Mouse (Mus musculus) heart, embryonic 16.5 days (tissue): Measurements from ENCODE around the gene A030005L19Rik. TPM values are rescaled to one million over a fixed set of nuclear protein-coding genes. Genes with fewer than 3 reads are reported as not detected.
"Not testable (repeated sequence)": the region's sequence is repeated elsewhere in the genome, so short reads cannot be mapped to it uniquely, and the experiment has no call there.

Experiments
- ATAC-seq: fragments of 200-750 bp; cut with Nextera tagmentation; replicated peaks from 2 replicates; pipeline ENCODE4 v1.8.0; 2017; ENCODE audit warnings: moderate number of reproducible peaks; ENCODE audit not compliant: insufficient read depth, low FRiP score; ENCODE audit errors: extremely low read depth
- H3K27ac ChIP-seq: fragments of 300-500 bp; sonication (generic); 2 replicates; pipeline ENCODE4 v1.5.1; 2014; ENCODE audit warnings: mild to moderate bottlenecking, low read length, control low read depth, moderate library complexity
- H3K27me3 ChIP-seq: fragments of 300-500 bp; sonication (generic); 2 replicates; pipeline ENCODE4 v1.6.1; 2014; ENCODE audit warnings: low read length, mixed read lengths; ENCODE audit not compliant: control insufficient read depth, insufficient read depth
- H3K36me3 ChIP-seq: fragments of 300-500 bp; sonication (generic); 2 replicates; pipeline ENCODE4 v1.6.1; 2014; ENCODE audit not compliant: control insufficient read depth, insufficient read depth
- H3K4me1 ChIP-seq: fragments of 300-500 bp; sonication (generic); 2 replicates; pipeline ENCODE4 v1.6.1; 2014; ENCODE audit warnings: low read length, mixed read lengths; ENCODE audit not compliant: control insufficient read depth, insufficient read depth
- H3K4me2 ChIP-seq: fragments of 300-500 bp; sonication (generic); 2 replicates; pipeline ENCODE4 v1.6.1; 2014; ENCODE audit warnings: low read depth, mild to moderate bottlenecking, control low read depth, low read length
- H3K4me3 ChIP-seq: fragments of 300-500 bp; sonication (generic); 2 replicates; pipeline ENCODE4 v1.5.1; 2014; ENCODE audit warnings: mild to moderate bottlenecking, control low read depth, low read length
- H3K9ac ChIP-seq: fragments of 300-500 bp; sonication (generic); 2 replicates; pipeline ENCODE4 v1.6.1; 2014; ENCODE audit warnings: low read length, control low read depth
- H3K9me3 ChIP-seq: fragments of 300-500 bp; sonication (generic); replicated peaks from 2 replicates; pipeline ENCODE4 v1.6.1; 2016; ENCODE audit warnings: low read length; ENCODE audit not compliant: control insufficient read depth
- WGBS: fragments of 180-500 bp; shearing (Covaris S2); extraction: QIAGEN DNeasy Blood & Tissue Kit; methylation state at CpG from one replicate; pipeline ENCODE4 v1.1.7; 2014; 5-methylcytosine and 5-hydroxymethylcytosine counted together
- polyA plus RNA-seq: library from polyadenylated mRNA; unstranded; fragments of >200 nt; fragmentation: Nextera tagmentation; extraction: Ambion mirVana; gene quantifications from 2 replicates; pipeline ENCODE4 v1.2.1, GENCODE M21; 2015

Gene A030005L19Rik
- polyA plus RNA-seq, 1 experiment from 2014 or later: not detected

GRCm38 (mm10) chr1:82924650-82925049 lies 11.5 kb downstream of the A030005L19Rik start, which contains the start of gene A030014E15Rik:
TSS of gene A030014E15Rik (plus strand) at chr1:82924917.
- no peaks in the 10 kb centered on the region for H3K36me3 ChIP-seq
- no peaks in the 10 kb centered on the region for H3K9me3 ChIP-seq
- H3K9ac ChIP-seq: no peak within 1 kb of the TSS
- H3K4me2 ChIP-seq: no peak within 1 kb of the TSS
- no peak within 1 kb of the TSS for H3K27ac ChIP-seq
- ATAC-seq: no peak
- no peaks in the 10 kb centered on the region for H3K27me3 ChIP-seq
- no peaks in the 10 kb centered on the region for H3K4me1 ChIP-seq
- WGBS: 82% methylated on average over 6 of the region's 6 CpGs
- H3K4me3 ChIP-seq: no peak within 1 kb of the TSS

- H3K4me3 ChIP-seq, ATAC-seq, H3K4me2 ChIP-seq, H3K9me3 ChIP-seq, H3K27ac ChIP-seq, H3K27me3 ChIP-seq, H3K36me3 ChIP-seq, H3K4me1 ChIP-seq, H3K9ac ChIP-seq: not testable (repeated sequence)
- 91% methylated on average over 3 of the region's 3 CpGs for WGBS
Observed at GRCm38 (mm10) chr1:82930558-82930957, 17.4 kb downstream of the A030005L19Rik start.

GRCm38 (mm10) chr1:82931326-82931725 lies 18.2 kb downstream of the A030005L19Rik start, which contains the start of gene Gm6217:
TSS of gene Gm6217 (minus strand) at chr1:82931399.
- no CpG with 5 or more reads among the region's 6 CpGs for whole genome bisulfite sequencing
- not testable (repeated sequence) for ATAC-seq

GRCm38 (mm10) chr1:82938666-82939065 lies 25.5 kb downstream of the A030005L19Rik start:
- 90% methylated on average over 5 of the region's 5 CpGs for WGBS
- Histone ChIP-seq H3K9me3 (peaks cover 11% of the 10 kb centered on the region), H3K4me2 (no peak overlapping the region), H3K9ac (no peak overlapping the region), H3K36me3 (no peaks in the 10 kb centered on the region), H3K4me3 (no peak overlapping the region), H3K27me3 (no peaks in the 10 kb centered on the region), H3K4me1 (no peaks in the 10 kb centered on the region), H3K27ac (no peak overlapping the region)
- no peak for ATAC-seq

More at GRCm38 (mm10) chr1:82931326-82931725, 18.2 kb downstream of the A030005L19Rik start, which contains the start of gene Gm6217:
- H3K9ac ChIP-seq, H3K9me3 ChIP-seq, H3K27me3 ChIP-seq, H3K4me3 ChIP-seq, H3K36me3 ChIP-seq, H3K4me2 ChIP-seq, H3K4me1 ChIP-seq, H3K27ac ChIP-seq: not testable (repeated sequence)

GRCm38 (mm10) chr1:82942505-82942904 lies 29.4 kb downstream of the A030005L19Rik start:
- H3K4me1 ChIP-seq, ATAC-seq: not testable (repeated sequence)
- 80% methylated on average over 1 of the region's 2 CpGs for WGBS

GRCm38 (mm10) chr1:82943295-82943694 lies 30.2 kb downstream of the A030005L19Rik start, which contains the start of gene A030003K21Rik:
TSS of gene A030003K21Rik (minus strand) at chr1:82943388.
- not testable (repeated sequence) for H3K36me3 ChIP-seq, H3K4me1 ChIP-seq, H3K9ac ChIP-seq, H3K4me2 ChIP-seq, H3K27ac ChIP-seq, H3K27me3 ChIP-seq, ATAC-seq, H3K4me3 ChIP-seq
- H3K9me3 ChIP-seq: peaks cover 11% of the 10 kb centered on the region; the same call in 1 of the 2 replicates
- no CpG with 5 or more reads among the region's 6 CpGs for WGBS

More at GRCm38 (mm10) chr1:82942505-82942904, 29.4 kb downstream of the A030005L19Rik start:
- not testable (repeated sequence) for H3K4me2 ChIP-seq, H3K27ac ChIP-seq, H3K36me3 ChIP-seq, H3K9ac ChIP-seq, H3K27me3 ChIP-seq, H3K4me3 ChIP-seq
- peaks cover 11% of the 10 kb centered on the region; the same call in 1 of the 2 replicates for H3K9me3 ChIP-seq

- H3K4me1 ChIP-seq: not testable (repeated sequence)
- WGBS: 100% methylated on average over 2 of the region's 2 CpGs
Observed at GRCm38 (mm10) chr1:82946029-82946428, 32.9 kb downstream of the A030005L19Rik start.

GRCm38 (mm10) chr1:82948601-82949000 lies 35.5 kb downstream of the A030005L19Rik start:
- no peaks in the 10 kb centered on the region for H3K36me3 ChIP-seq
- H3K9ac ChIP-seq: no peak overlapping the region
- H3K4me3 ChIP-seq: no peak overlapping the region
- H3K4me2 ChIP-seq: no peak overlapping the region
- no peaks in the 10 kb centered on the region for H3K27me3 ChIP-seq
- no peak for ATAC-seq
- H3K9me3 ChIP-seq: no peaks in the 10 kb centered on the region
- 86% methylated on average over 2 of the region's 2 CpGs for WGBS
- H3K27ac ChIP-seq: no peak overlapping the region
- H3K4me1 ChIP-seq: no peaks in the 10 kb centered on the region

More at GRCm38 (mm10) chr1:82946029-82946428, 32.9 kb downstream of the A030005L19Rik start:
- not testable (repeated sequence) for H3K9me3 ChIP-seq, H3K4me3 ChIP-seq, H3K27me3 ChIP-seq, ATAC-seq, H3K4me2 ChIP-seq, H3K27ac ChIP-seq, H3K9ac ChIP-seq, H3K36me3 ChIP-seq

- H3K4me3 ChIP-seq, H3K27me3 ChIP-seq, H3K27ac ChIP-seq, H3K9me3 ChIP-seq, H3K4me2 ChIP-seq, H3K4me1 ChIP-seq, H3K36me3 ChIP-seq, ATAC-seq, H3K9ac ChIP-seq: not testable (repeated sequence)
Observed at GRCm38 (mm10) chr1:82955913-82956312, 42.8 kb downstream of the A030005L19Rik start, which contains the start of gene Gm7544. TSS of gene Gm7544 (minus strand) at chr1:82956013.
